Mouse (Mus musculus): Measurements from ENCODE around the gene Zfp341. TPM values are rescaled to one million over a fixed set of nuclear protein-coding genes. Genes with fewer than 3 reads are reported as not detected.

Zfp341 gene
- total and polyA plus RNA-seq, 3 experiments: 2.0 to 6.3 TPM; not detected in 1

DNA sequence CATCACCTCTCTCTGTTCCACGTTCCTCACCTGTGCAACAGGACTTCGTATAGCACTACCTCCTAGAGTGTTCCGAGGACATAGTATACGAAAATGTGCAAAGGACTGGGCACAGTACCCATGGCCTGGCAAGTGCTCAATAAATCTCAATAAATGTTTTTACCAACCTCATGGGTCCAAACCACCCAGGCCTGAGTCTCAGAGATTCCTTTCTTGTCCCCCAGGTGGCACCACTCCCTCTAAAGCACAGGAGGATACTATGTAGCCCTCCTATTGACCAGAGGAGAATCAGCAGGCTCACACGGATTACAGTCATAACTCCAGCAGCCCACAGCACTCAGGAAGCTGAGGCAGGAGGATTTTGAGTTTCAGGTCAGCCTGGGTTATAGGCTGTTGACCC is 33.5 kb downstream of the Zfp341 start:
- Histone ChIP-seq H3K36me3 (ENCODE audit: control insufficient read depth in 1 of 2, insufficient read depth in 2 of 2, low read length in 2 of 2) (peaks cover 0 to 14% of the 10 kb centered on the region in 2 experiments; a peak in 2 of 4 replicates), H3K4me3 (ENCODE audit: control insufficient read depth in 1 of 2, insufficient read depth in 1 of 2, low read depth in 2 of 2, low read length in 2 of 2) (no peak overlapping the region), H3K27ac (ENCODE audit: control insufficient read depth, low read depth, low read length) (no peak overlapping the region), H3K4me1 (ENCODE audit: control insufficient read depth in 1 of 2, insufficient read depth in 2 of 2, low read length in 2 of 2) (peaks cover 2 to 15% of the 10 kb centered on the region in 2 experiments; a peak in 3 of 4 replicates), H3K9ac (ENCODE audit: control insufficient read depth, low read depth, low read length, poor library complexity, severe bottlenecking) (no peak overlapping the region), H3K9me3 (replicated peaks; ENCODE audit: insufficient read depth, low read length) (no peaks in the 10 kb centered on the region), H3K27me3 (ENCODE audit: control insufficient read depth in 1 of 2, insufficient read depth in 2 of 2, low read length in 2 of 2) (no peaks in the 10 kb centered on the region; a peak in 1 of 4 replicates), H3K79me2 (ENCODE audit: control insufficient read depth, insufficient read depth, low read length, poor library complexity) (no peaks in the 10 kb centered on the region)
- no peak for TF ChIP-seq JUND (IDR thresholded peaks at IDR 0.05; ENCODE audit: low read depth, low read length)
- peak; percentile 19 to 59 (median 44) for TF ChIP-seq CTCF (IDR thresholded peaks at IDR 0.05 in 2 of 3, conservative IDR thresholded peaks at IDR 0.05 in 1 of 3; ENCODE audit: control insufficient read depth in 1 of 3, insufficient read depth in 1 of 3, low read depth in 2 of 3, low read length in 3 of 3, poor library complexity in 1 of 3, severe bottlenecking in 1 of 3)
- no peak for TF ChIP-seq HCFC1 (IDR thresholded peaks at IDR 0.05; ENCODE audit: low read depth, low read length)
- no peak for TF ChIP-seq MXI1 (IDR thresholded peaks at IDR 0.05; ENCODE audit: low read depth, low read length)
- peak; percentile 47 for TF ChIP-seq SMC3 (IDR thresholded peaks at IDR 0.05; ENCODE audit: low read depth, low read length)
- TF ChIP-seq RAD21 (IDR thresholded peaks at IDR 0.05; ENCODE audit: low read depth, low read length): peak; percentile 24
- DNase-seq (ENCODE audit: low read depth, low spot score): peak; percentile 42

DNA sequence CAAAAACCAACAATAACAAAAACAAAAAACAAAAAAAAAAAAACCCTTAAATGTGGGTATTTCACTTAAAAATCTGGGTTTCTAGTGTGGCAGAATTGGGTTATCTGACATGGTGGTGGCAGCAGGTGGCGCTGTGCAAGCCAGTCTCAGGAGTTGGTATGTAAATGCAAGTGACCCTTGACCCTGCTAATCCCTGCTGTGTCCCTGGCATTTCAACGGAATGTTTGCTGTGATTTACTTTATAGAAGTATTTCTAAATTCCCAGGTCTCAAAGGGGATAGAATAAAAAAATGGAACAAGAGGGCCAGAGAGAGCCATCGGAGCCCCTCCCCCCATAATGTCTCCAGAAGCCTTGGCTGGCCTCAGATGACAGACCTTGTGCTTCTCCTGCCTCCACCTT is 35.0 kb downstream of the Zfp341 start:
- Histone ChIP-seq H3K27me3 (ENCODE audit: control insufficient read depth in 1 of 2, insufficient read depth in 2 of 2, low read length in 2 of 2) (no peaks in the 10 kb centered on the region; a peak in 1 of 4 replicates), H3K4me1 (ENCODE audit: control insufficient read depth in 1 of 2, insufficient read depth in 2 of 2, low read length in 2 of 2) (peaks cover 0 to 6% of the 10 kb centered on the region in 2 experiments; a peak in 2 of 4 replicates), H3K79me2 (ENCODE audit: control insufficient read depth, insufficient read depth, low read length, poor library complexity) (no peaks in the 10 kb centered on the region), H3K9me3 (replicated peaks; ENCODE audit: insufficient read depth, low read length) (no peaks in the 10 kb centered on the region), H3K27ac (ENCODE audit: control insufficient read depth, low read depth, low read length) (no peak overlapping the region), H3K9ac (ENCODE audit: control insufficient read depth, low read depth, low read length, poor library complexity, severe bottlenecking) (no peak overlapping the region), H3K36me3 (ENCODE audit: control insufficient read depth in 1 of 2, insufficient read depth in 2 of 2, low read length in 2 of 2) (peaks cover 0 to 3% of the 10 kb centered on the region in 2 experiments; a peak in 2 of 4 replicates), H3K4me3 (ENCODE audit: control insufficient read depth in 1 of 2, insufficient read depth in 1 of 2, low read depth in 2 of 2, low read length in 2 of 2) (no peak overlapping the region)
- no peak for DNase-seq (ENCODE audit: low read depth, low spot score)
- TF ChIP-seq ZMIZ1 (IDR thresholded peaks at IDR 0.05; ENCODE audit: low read depth, low read length) (no peak), MAZ (IDR thresholded peaks at IDR 0.05; ENCODE audit: low read depth, low read length) (no peak), CTCF (IDR thresholded peaks at IDR 0.05 in 2 of 3, conservative IDR thresholded peaks at IDR 0.05 in 1 of 3; ENCODE audit: control insufficient read depth in 1 of 3, insufficient read depth in 1 of 3, low read depth in 2 of 3, low read length in 3 of 3, poor library complexity in 1 of 3, severe bottlenecking in 1 of 3) (peak; percentile 15 to 65 (median 50); a peak in 4 of 6 replicates), SMC3 (IDR thresholded peaks at IDR 0.05; ENCODE audit: low read depth, low read length) (peak; percentile 32), MAFK (IDR thresholded peaks at IDR 0.05; ENCODE audit: borderline replicate concordance, low read depth, low read length) (no peak)

DNA sequence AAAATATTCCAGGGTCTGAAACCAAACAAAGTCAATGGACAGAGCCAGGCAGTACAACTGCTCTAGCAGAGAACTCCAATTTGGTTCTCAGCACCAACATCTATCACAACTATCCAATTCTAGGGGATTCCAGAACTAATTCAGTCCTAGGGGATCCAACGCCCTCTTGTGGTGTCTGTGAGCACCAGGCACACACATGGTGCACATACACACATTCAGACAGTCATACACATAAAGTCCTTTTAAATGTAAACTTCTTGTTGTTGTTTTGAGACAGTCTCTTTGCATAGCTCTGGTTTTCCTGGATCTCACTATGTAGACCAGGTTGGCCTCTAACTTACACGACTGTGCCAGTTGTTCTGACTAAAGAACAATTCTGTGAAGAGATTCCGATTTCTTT is 37.3 kb downstream of the Zfp341 start:
- no peaks in the 10 kb centered on the region for H3K4me1 ChIP-seq (ENCODE audit: control insufficient read depth in 1 of 2, insufficient read depth in 2 of 2, low read length in 2 of 2)
- TF ChIP-seq MEF2A (IDR thresholded peaks at IDR 0.05; ENCODE audit: extremely low read depth, insufficient replicate concordance, low read depth, low read length, poor library complexity, severe bottlenecking) (no peak), TCF12 (IDR thresholded peaks at IDR 0.05; ENCODE audit: low read depth, low read length) (no peak), CTCF (IDR thresholded peaks at IDR 0.05 in 2 of 3, conservative IDR thresholded peaks at IDR 0.05 in 1 of 3; ENCODE audit: control insufficient read depth in 1 of 3, insufficient read depth in 1 of 3, low read depth in 2 of 3, low read length in 3 of 3, poor library complexity in 1 of 3, severe bottlenecking in 1 of 3) (peak; percentile 7 to 25 (median 8); a peak in 3 of 6 replicates)
- H3K27me3 ChIP-seq (ENCODE audit: control insufficient read depth in 1 of 2, insufficient read depth in 2 of 2, low read length in 2 of 2): no peaks in the 10 kb centered on the region; a peak in 1 of 4 replicates
- no peaks in the 10 kb centered on the region for H3K79me2 ChIP-seq (ENCODE audit: control insufficient read depth, insufficient read depth, low read length, poor library complexity)
- H3K27ac ChIP-seq (ENCODE audit: control insufficient read depth, low read depth, low read length): no peak overlapping the region
- no peak overlapping the region for H3K4me3 ChIP-seq (ENCODE audit: control insufficient read depth in 1 of 2, insufficient read depth in 1 of 2, low read depth in 2 of 2, low read length in 2 of 2)
- no peak for DNase-seq (ENCODE audit: low read depth, low spot score)
- H3K9me3 ChIP-seq (replicated peaks; ENCODE audit: insufficient read depth, low read length): no peaks in the 10 kb centered on the region
- no peak overlapping the region for H3K9ac ChIP-seq (ENCODE audit: control insufficient read depth, low read depth, low read length, poor library complexity, severe bottlenecking)
- no peaks in the 10 kb centered on the region for H3K36me3 ChIP-seq (ENCODE audit: control insufficient read depth in 1 of 2, insufficient read depth in 2 of 2, low read length in 2 of 2)
